ENCODE assay signal across 34 mouse cellular contexts in the genomic region with DNA sequence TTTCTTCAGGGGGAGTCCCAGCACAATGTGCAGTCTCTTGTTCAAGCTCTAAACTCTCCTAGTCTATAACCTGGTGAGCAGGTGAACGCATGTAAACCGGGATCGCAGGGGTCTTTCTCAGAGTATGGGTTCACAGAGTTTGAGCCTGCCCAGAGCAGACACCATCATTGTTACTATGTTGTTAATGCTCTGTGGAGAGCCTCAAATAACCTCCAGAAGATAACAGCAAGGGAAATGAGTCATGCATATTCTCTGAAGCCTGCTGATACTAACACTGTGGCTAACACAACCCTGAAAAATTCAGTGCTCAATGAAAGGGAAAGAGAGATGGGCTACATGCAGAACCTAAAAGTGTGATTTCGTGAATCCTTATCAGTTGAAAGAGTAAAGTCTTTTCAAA. TPM values are rescaled to one million over a fixed set of nuclear protein-coding genes. Genes with fewer than 3 reads are reported as not detected.
A peak's percentile ranks its signal among the peaks of the same experiment; 100 is the strongest.
DNase-seq lines count a peak whose midpoint lies in the region; ATAC-seq lines count a peak whose summit lies in the region.
"Had no signal": no experiment of that assay in that cellular context is flagged by ENCODE, and none has a peak within 500 bp of the region (broad histone marks: within the 10 kb centered on the region; RNA-seq: fewer than 3 reads in every experiment).

No protein-coding gene starts in this region.

- no peak overlapping the region for H3K9ac ChIP-seq in heart, embryonic 16.5 days (ENCODE audit: low read length)
- H3K9ac ChIP-seq: embryonic facial prominence, embryonic 12.5 days; hindbrain, embryonic 13.5 days; limb, embryonic 15.5 days; liver, embryonic 15.5 days; lung, embryonic 14.5 days; midbrain, embryonic 13.5 days had no signal

- no peaks in the 10 kb centered on the region for H3K9me3 ChIP-seq in heart, embryonic 10.5 days
- H3K9me3 ChIP-seq in heart, embryonic 16.5 days (replicated peaks; ENCODE audit: control insufficient read depth, low read length) = no peaks in the 10 kb centered on the region
- H3K9me3 ChIP-seq: embryonic facial prominence, embryonic 12.5 days; hindbrain, embryonic 13.5 days; limb, embryonic 10.5 days; limb, embryonic 15.5 days; liver, embryonic 15.5 days; midbrain, embryonic 13.5 days had no signal

- no peak for DNase-seq in heart, embryonic 10.5 days (ENCODE audit: low spot score)
- DNase-seq in heart, postnatal 36 days = no peak
- DNase-seq in heart, postnatal 10 days = no peak
- DNase-seq in 416B (ENCODE audit: low read depth) = peak; percentile 87
- DNase-seq in left cerebral cortex, postnatal 4 days = no peak
- no peak for DNase-seq in layer of hippocampus, adult 8-10 months (ENCODE audit: low spot score in 2 of 2)
- DNase-seq: adrenal gland, adult 8-10 months; cerebellum, adult 8-10 months; cerebellum, postnatal 25 days; gastrocnemius, adult 2 months; gastrocnemius, postnatal 36 days; heart, postnatal 4 days; kidney, adult 8-10 months; kidney, postnatal 4 days; layer of hippocampus, postnatal 36 days; lung, embryonic 14.5 days; right cerebral cortex, postnatal 4 days; thymus, adult 18-20 months; thymus, postnatal 25 days had no signal

- no peak overlapping the region for H3K4me2 ChIP-seq in heart, embryonic 16.5 days (ENCODE audit: low read depth, low read length)
- H3K4me2 ChIP-seq: embryonic facial prominence, embryonic 12.5 days; hindbrain, embryonic 13.5 days; limb, embryonic 15.5 days; liver, embryonic 15.5 days; lung, embryonic 14.5 days; midbrain, embryonic 13.5 days had no signal

- peak; percentile 70; the same call in 1 of the 2 replicates for ATAC-seq in heart, embryonic 16.5 days (replicated peaks; ENCODE audit: extremely low read depth, insufficient read depth, low FRiP score)
- ATAC-seq in common myeloid progenitor, adult 5-6 weeks (replicated peaks; ENCODE audit: low read depth, poor library complexity, severe bottlenecking) = peak; percentile 82
- ATAC-seq: CD4-positive, CD25-positive, alpha-beta regulatory T cell, adult 4 months; forebrain, embryonic 14.5 days; intestine, embryonic 16.5 days; midbrain, embryonic 13.5 days had no signal

- no peak overlapping the region for H3K4me3 ChIP-seq in heart, embryonic 10.5 days
- no peak overlapping the region for H3K4me3 ChIP-seq in heart, embryonic 16.5 days (ENCODE audit: low read length)
- H3K4me3 ChIP-seq: embryonic facial prominence, embryonic 12.5 days; gastrocnemius, adult 2 months; hindbrain, embryonic 13.5 days; limb, embryonic 10.5 days; limb, embryonic 15.5 days; liver, embryonic 15.5 days; midbrain, embryonic 13.5 days had no signal

- intact Hi-C loops in heart, postnatal 36 days (cut with DNase I) = no loop called here
- intact Hi-C loops in heart, postnatal 10 days (cut with DNase I) = no loop called here
- intact Hi-C loops in left cerebral cortex, postnatal 4 days (cut with DNase I) = no loop called here

- 0 out of 2 replicates have a peak, but pooled peaks cover 3% of the 10 kb centered on the region for H3K4me1 ChIP-seq in heart, embryonic 10.5 days
- H3K4me1 ChIP-seq in heart, embryonic 16.5 days (ENCODE audit: control insufficient read depth, insufficient read depth, low read length) = peaks cover 4% of the 10 kb centered on the region; the same call in 1 of the 2 replicates
- H3K4me1 ChIP-seq: embryonic facial prominence, embryonic 12.5 days; hindbrain, embryonic 13.5 days; limb, embryonic 10.5 days; limb, embryonic 15.5 days; liver, embryonic 15.5 days; midbrain, embryonic 13.5 days had no signal

- no peaks in the 10 kb centered on the region for H3K27me3 ChIP-seq in heart, embryonic 10.5 days (ENCODE audit: insufficient read depth, poor library complexity, severe bottlenecking)
- no peaks in the 10 kb centered on the region for H3K27me3 ChIP-seq in heart, embryonic 16.5 days (ENCODE audit: control insufficient read depth, insufficient read depth, low read length)
- H3K27me3 ChIP-seq: embryonic facial prominence, embryonic 12.5 days; hindbrain, embryonic 13.5 days; limb, embryonic 15.5 days; liver, embryonic 15.5 days; midbrain, embryonic 13.5 days had no signal

- peaks cover 8% of the 10 kb centered on the region; the same call in 1 of the 2 replicates for H3K36me3 ChIP-seq in heart, embryonic 10.5 days
- no peaks in the 10 kb centered on the region for H3K36me3 ChIP-seq in heart, embryonic 16.5 days (ENCODE audit: control insufficient read depth, insufficient read depth)
- H3K36me3 ChIP-seq: embryonic facial prominence, embryonic 12.5 days; hindbrain, embryonic 13.5 days; limb, embryonic 10.5 days; limb, embryonic 15.5 days; liver, embryonic 15.5 days; midbrain, embryonic 13.5 days had no signal

- WGBS in heart, embryonic 10.5 days = 61% methylated on average over 4 of the region's 4 CpGs
- 44% methylated on average over 4 of the region's 4 CpGs for WGBS in heart, embryonic 16.5 days

- H3K27ac ChIP-seq in heart, embryonic 10.5 days = peak overlapping the region; percentile 38; the same call in 1 of the 2 replicates
- no peak overlapping the region for H3K27ac ChIP-seq in heart, embryonic 16.5 days (ENCODE audit: low read length)
- H3K27ac ChIP-seq: embryonic facial prominence, embryonic 12.5 days; gastrocnemius, adult 2 months; hindbrain, embryonic 13.5 days; kidney, postnatal 0 days; limb, embryonic 10.5 days; limb, embryonic 15.5 days; liver, embryonic 15.5 days; midbrain, embryonic 13.5 days; stomach, postnatal 0 days had no signal

RNA-seq across cellular contexts. Expression of a gene that starts 37.8 kb away (rescaled TPM):
- polyA plus RNA-seq in heart, embryonic 10.5 days (2016; fragmentation: Nextera tagmentation; extraction: Ambion mirVana) = 0.10 and 0.15 TPM in 2 replicates
- total RNA-seq in heart, postnatal 36 days (2021) = 1 to 10 TPM; 2.0 to 3.5 TPM
- 1.3 and 3.0 TPM in 2 replicates for polyA plus RNA-seq in heart, embryonic 16.5 days (2015; fragmentation: Nextera tagmentation; extraction: Ambion mirVana)
- under 1 TPM; 0.12 to 0.62 TPM for total RNA-seq in heart, postnatal 10 days (2021)
- 0.15 and 1.7 TPM in 2 replicates for total RNA-seq in common myeloid progenitor, adult 5-6 weeks (2017)
- under 1 TPM in 1 of 2 experiments, not detected in 1; 0.14 TPM for total RNA-seq in left cerebral cortex, postnatal 4 days (2021)
- total RNA-seq in layer of hippocampus, adult 8-10 months (2022) = 1 to 10 TPM in 2 of 4 experiments, under 1 TPM in 2; 0.62 to 3.7 (median 2.1) TPM
- polyA plus RNA-seq: limb, embryonic 10.5 days; lung, embryonic 14.5 days had no signal

RNA-seq across cellular contexts. Expression of a gene that starts 37.9 kb away (rescaled TPM):
- 0.38 and 0.42 TPM in 2 replicates for polyA plus RNA-seq in heart, embryonic 10.5 days (2016; fragmentation: Nextera tagmentation; extraction: Ambion mirVana)
- total RNA-seq in heart, postnatal 36 days (2021) = 1 to 10 TPM; 1.1 to 1.2 TPM
- polyA plus RNA-seq in heart, embryonic 16.5 days (2015; fragmentation: Nextera tagmentation; extraction: Ambion mirVana) = 1.3 and 1.6 TPM in 2 replicates
- under 1 TPM; 0.53 to 0.77 TPM for total RNA-seq in heart, postnatal 10 days (2021)
- 1.6 TPM in 1 of 2 replicates, not detected in the other for total RNA-seq in common myeloid progenitor, adult 5-6 weeks (2017)
- total RNA-seq in left cerebral cortex, postnatal 4 days (2021) = under 1 TPM; 0.28 to 0.30 TPM
- under 1 TPM; 0.54 to 0.70 (median 0.57) TPM for total RNA-seq in layer of hippocampus, adult 8-10 months (2022)
- total RNA-seq: megakaryocyte-erythroid progenitor cell, adult 5-6 weeks had no signal
- polyA plus RNA-seq: limb, embryonic 10.5 days; neural tube, embryonic 11.5 days had no signal
